Mouse (Mus musculus) spleen, adult 2 months (tissue): Measurements from ENCODE around the gene Il18r1. TPM values are rescaled to one million over a fixed set of nuclear protein-coding genes. Genes with fewer than 3 reads are reported as not detected.

Source experiments
- DNase-seq, 2 experiments: peaks; one replicate each; pipeline versions ENCODE4 v3.0.0 to v3.0.0-alpha.2; 2012 to 2021; ENCODE audit warnings: low spot score in 2 of 2, low read depth in 1 of 2
- H3K27ac ChIP-seq: fragments of 200-500 bp; 2 replicates; pipeline ENCODE4 v1.5.1; 2012; ENCODE audit warnings: low read length, inconsistent platforms; ENCODE audit not compliant: insufficient read depth
- H3K27me3 ChIP-seq: fragments of 200-500 bp; 2 replicates; pipeline ENCODE4 v1.6.1; 2012; ENCODE audit warnings: mild to moderate bottlenecking, moderate library complexity, low read length, inconsistent platforms; ENCODE audit not compliant: control insufficient read depth, insufficient read depth
- H3K36me3 ChIP-seq: fragments of 200-500 bp; 2 replicates; pipeline ENCODE4 v1.6.1; 2012; ENCODE audit warnings: mild to moderate bottlenecking, low read length, inconsistent platforms; ENCODE audit not compliant: control insufficient read depth, insufficient read depth
- H3K4me1 ChIP-seq: fragments of 200-500 bp; 2 replicates; pipeline ENCODE4 v1.6.1; 2011; ENCODE audit warnings: inconsistent platforms; ENCODE audit not compliant: control insufficient read depth, insufficient read depth, insufficient read length
- H3K4me3 ChIP-seq: fragments of 200-500 bp; 2 replicates; pipeline ENCODE4 v1.5.1; 2011; ENCODE audit warnings: mild to moderate bottlenecking, inconsistent platforms; ENCODE audit not compliant: insufficient read depth, insufficient read length; ENCODE audit errors: extremely low read depth
- CTCF ChIP-seq: fragments of 200-500 bp; IDR thresholded peaks from 2 replicates; pipeline ENCODE4 v1.5.1; 2011; ENCODE audit warnings: mild to moderate bottlenecking, inconsistent platforms; ENCODE audit not compliant: insufficient read depth, insufficient read length, insufficient replicate concordance; ENCODE audit errors: extremely low read depth
- POLR2A ChIP-seq: fragments of 200-500 bp; IDR thresholded peaks from 2 replicates; pipeline ENCODE4 v1.6.1; 2011; ENCODE audit warnings: low read depth, low read length, inconsistent platforms
- WGBS: fragments of 180-500 bp; shearing (Covaris S2); methylation state at CpG from one replicate; pipeline ENCODE4 v1.1.7; 2018; 5-methylcytosine and 5-hydroxymethylcytosine counted together
- polyA plus RNA-seq: library from polyadenylated mRNA; depleted of rRNA; stranded (reverse); fragments of >200 nt; gene quantifications from 2 replicates; pipeline ENCODE4 v1.2.3, GENCODE M21; 2012; rRNA removed

Il18r1 gene
- polyA plus RNA-seq, 1 experiment: 2.3 TPM

GRCm38 (mm10) chr1:40546645-40547044 is 81.3 kb downstream of the Il18r1 start:
- no peaks in the 10 kb centered on the region for H3K36me3 ChIP-seq
- no peaks in the 10 kb centered on the region for H3K27me3 ChIP-seq
- no peaks in the 10 kb centered on the region for H3K4me1 ChIP-seq
- H3K4me3 ChIP-seq: no peak overlapping the region
- no peak for TF ChIP-seq POLR2A
- no peak for TF ChIP-seq CTCF
- DNase-seq: no peak
- WGBS: 88% methylated on average over 4 of the region's 4 CpGs
- H3K27ac ChIP-seq: no peak overlapping the region

- H3K27me3 ChIP-seq: no peaks in the 10 kb centered on the region
- WGBS: 90% methylated on average over 11 of the region's 11 CpGs
- no peak overlapping the region for H3K27ac ChIP-seq
- H3K36me3 ChIP-seq: no peaks in the 10 kb centered on the region
- no peak overlapping the region for H3K4me3 ChIP-seq
- TF ChIP-seq CTCF (no peak), POLR2A (no peak)
- no peak for DNase-seq
- H3K4me1 ChIP-seq: no peaks in the 10 kb centered on the region
Measured at GRCm38 (mm10) chr1:40547064-40547572, 81.8 kb downstream of the Il18r1 start.

- DNase-seq: no peak
- no peak overlapping the region for H3K4me3 ChIP-seq
- no peaks in the 10 kb centered on the region for H3K36me3 ChIP-seq
- WGBS: 87% methylated on average over 10 of the region's 10 CpGs
- H3K4me1 ChIP-seq: no peaks in the 10 kb centered on the region
- no peak overlapping the region for H3K27ac ChIP-seq
- TF ChIP-seq CTCF (no peak), POLR2A (no peak)
- H3K27me3 ChIP-seq: no peaks in the 10 kb centered on the region
Measured at GRCm38 (mm10) chr1:40547762-40548161, 82.4 kb downstream of the Il18r1 start.

Other genes starting within 250 kb of the Il18r1 start
- 3.9 and 5.2 TPM in 2 replicates for gene Il1r1, start 240.5 kb upstream of the Il18r1 start, polyA plus RNA-seq
- 1.3 and 1.9 TPM in 2 replicates for gene Il1rl2, start 140.9 kb upstream of the Il18r1 start, polyA plus RNA-seq
- 0.69 and 0.89 TPM in 2 replicates for gene Il1rl1, start 36.0 kb upstream of the Il18r1 start, polyA plus RNA-seq
- gene Il18rap, start 49.8 kb downstream of the Il18r1 start, polyA plus RNA-seq: 2.1 TPM in 2 replicates
- 0.02 and 0.05 TPM in 2 replicates for gene Slc9a4, start 114.5 kb downstream of the Il18r1 start, polyA plus RNA-seq
- 0.09 and 0.29 TPM in 2 replicates for gene Slc9a2, start 215.0 kb downstream of the Il18r1 start, polyA plus RNA-seq